Mouse (Mus musculus) telencephalon, adult 2 months (tissue): Measurements from ENCODE around the gene Gins3.
"Not testable (repeated sequence)": the region's sequence is repeated elsewhere in the genome, so short reads cannot be mapped to it uniquely, and the experiment has no call there.

Experiments
- DNase-seq: peaks from one replicate; pipeline ENCODE4 v3.0.0-alpha.2; 2011; ENCODE audit warnings: low read depth, low spot score

Gins3 gene

DNA sequence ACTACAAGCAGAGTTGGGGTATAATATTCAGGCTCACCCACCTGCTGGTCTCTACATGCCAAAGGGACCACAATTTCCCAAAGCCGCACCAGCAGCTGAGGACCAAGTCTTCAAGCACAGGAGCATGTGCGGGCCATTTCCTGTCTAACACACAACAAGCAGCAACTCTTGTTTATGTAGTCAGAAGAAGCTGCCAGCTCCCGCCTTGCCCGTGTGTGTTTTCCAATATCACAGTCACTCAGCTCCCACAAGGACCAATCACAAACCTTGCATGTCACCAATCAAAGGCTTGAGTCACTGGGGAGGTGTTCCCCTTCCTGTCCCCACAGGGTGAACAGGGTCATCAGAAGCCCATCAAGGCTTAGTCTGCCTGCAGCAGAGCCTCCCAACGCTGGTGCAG is 20.1 kb downstream of the Gins3 start:
- DNase-seq, result no peak

DNA sequence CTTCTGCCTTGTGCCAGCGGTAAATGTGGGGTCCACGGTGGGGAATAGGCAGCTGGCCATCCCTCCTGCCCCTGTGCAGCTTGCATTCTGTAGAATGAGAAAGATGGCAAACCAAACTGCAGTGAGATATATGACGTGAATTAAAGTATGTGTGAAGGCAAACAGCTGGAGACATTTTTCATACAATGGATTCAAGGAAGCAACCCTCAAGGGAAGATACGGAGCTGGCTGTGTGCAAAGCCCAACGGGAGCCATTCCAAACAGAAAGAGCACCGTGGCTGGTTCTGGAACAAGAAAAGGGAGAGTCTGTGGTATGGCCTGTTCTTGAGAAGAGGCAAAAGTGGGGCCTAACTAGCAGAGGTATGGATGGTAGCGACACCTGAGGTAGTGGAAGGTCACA is 22.6 kb downstream of the Gins3 start:
- no peak for DNase-seq

DNA sequence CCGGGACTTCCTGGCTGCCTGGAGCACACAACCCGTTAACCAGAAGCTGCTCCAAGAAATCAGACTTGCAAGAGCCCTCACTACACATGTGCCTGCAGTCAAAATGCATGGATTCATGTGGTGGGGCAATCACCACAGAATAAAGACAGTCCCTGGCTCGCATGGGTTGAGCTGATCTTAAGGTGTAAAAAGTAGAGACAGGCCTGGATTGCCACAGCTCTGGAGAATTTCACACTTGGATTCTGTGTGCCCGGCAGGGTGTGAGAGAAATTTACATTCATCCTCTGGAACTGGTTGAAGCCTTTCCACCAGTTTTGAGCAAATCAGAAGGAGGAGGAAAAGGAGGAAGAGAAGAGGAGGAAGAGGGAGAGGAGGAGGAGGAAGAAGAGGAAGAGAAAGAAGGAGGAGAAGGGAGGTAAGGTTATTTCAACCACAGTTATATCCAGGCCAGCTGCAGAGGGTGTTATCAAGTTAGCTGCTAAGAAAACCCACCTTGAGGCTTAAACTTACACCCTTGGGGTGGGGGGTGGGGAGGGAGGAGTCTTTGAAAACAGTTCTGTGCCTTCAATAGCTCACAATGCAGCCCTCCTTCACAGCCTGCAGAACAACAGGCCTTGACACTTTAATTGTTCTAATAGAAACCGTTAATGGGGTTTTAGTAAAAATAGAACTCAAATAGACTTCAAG is 23.2 kb downstream of the Gins3 start:
- DNase-seq, result no peak

DNA sequence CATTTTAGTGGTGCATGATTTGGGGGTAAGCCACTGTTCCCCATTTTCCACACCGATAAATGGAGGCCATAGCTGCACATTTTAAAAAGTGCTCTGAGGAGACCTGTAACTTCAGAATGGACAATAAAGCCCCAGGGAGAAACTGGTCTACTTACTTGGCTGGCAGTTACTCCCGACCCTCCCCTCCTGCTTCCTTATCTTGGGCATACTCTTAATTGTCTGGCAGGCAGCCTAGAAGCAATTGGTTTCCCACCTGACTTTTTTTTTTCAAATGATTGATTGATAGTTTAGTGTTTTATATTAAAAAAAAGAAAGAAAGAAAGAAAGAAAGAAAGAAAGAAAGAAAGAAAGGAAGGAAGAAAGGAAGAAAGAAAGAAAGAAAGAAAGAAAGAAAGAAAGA is 24.3 kb downstream of the Gins3 start:
- no peak for DNase-seq

DNA sequence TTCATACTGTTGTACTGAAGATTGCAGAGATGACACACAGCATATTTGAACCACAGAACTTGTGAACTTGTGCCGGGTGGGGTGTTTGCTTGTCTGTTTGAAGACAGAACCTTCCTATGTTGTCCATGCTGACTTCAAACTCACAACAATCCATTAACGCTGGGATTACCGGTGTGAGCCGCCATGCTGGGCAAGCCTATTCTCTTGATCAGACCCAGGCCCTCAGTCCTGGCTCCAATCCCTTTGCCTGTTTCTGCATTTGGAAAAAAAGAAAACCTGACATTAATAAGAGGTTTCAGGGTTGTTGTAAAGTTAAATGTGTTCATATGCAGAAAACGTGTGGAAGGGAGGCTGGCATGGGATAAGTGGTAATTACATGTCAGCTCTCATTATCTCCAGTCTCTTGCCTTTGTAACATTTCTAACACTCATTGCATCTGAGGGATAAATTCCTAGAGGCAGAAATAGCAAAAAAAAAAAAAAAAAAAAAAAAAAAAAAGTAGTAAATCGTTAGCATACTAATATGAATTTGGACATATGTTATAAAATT is 27.2 kb downstream of the Gins3 start:
- no peak for DNase-seq

DNA sequence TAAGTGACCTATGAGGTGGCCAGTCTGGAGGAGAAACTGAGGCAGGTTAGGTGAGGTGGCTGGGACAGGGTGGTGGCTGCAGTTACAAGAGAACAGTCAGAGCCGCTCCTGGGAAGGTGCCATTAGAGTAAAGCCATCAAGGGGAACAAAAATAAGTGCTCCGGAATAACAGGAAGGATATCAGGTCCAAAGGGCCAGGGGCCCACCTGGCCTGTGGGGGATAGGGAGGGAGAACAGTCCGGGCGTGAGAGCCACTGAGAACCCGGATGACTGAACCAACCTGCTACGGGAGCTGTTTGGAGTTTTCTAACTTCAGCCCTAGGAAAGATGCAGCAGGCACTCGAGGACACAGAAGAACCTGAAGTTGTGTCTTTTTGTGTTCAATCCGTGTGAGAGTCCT is 27.8 kb downstream of the Gins3 start:
- DNase-seq, result no peak

DNA sequence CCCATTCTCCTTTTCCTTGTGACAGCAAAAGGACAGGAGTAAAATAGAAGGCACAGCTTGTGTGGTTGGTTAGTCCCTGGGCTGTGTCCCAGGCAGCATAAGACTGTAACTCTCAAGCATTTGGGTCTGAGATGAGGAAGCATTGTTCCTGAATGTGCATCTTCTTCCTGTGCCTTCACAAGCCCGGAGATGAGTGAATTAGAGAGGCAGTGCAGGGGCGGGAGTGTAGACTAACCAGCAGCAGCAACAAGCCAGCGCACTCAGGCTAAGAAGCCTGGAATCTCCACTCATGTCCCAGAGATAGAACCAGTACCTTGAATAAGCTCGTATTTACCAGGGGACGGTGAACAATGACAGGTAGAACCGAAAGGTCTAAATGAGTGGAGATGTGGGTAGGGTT is 28.3 kb downstream of the Gins3 start:
- no peak for DNase-seq

DNA sequence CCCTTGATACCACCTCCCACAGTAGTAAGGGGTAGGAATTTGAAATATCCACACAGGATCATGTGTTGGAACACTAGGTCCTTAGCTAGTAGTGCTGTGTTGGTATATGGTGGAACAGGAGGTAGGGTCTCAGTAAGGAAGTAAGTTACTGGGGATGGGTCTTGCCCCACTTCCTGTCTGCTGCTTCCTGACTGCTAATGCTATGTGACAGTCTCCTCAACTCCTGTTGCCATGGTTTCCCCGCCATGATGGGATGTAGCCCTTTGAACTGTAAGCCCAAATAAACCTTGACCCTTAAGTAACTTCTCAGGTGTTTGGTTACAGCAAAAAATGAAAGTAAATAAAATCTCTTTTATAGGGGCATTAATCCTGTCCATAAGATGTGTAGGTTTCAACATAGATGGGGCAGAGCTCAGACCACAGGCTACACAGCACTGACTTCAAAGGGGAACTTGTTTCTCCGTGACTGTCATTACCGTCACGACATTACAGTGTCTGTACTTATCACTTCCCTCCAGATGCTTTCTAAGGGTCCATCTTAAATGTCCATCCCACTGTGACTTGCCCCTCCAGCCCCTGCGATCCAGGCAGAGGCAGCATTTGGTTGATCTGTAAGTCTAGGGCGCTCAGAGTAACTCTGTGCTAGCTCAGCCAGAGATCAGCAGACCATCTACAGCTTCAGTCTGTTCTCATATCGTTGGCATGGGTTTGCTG is 29.8 kb downstream of the Gins3 start:
- no peak for DNase-seq

DNA sequence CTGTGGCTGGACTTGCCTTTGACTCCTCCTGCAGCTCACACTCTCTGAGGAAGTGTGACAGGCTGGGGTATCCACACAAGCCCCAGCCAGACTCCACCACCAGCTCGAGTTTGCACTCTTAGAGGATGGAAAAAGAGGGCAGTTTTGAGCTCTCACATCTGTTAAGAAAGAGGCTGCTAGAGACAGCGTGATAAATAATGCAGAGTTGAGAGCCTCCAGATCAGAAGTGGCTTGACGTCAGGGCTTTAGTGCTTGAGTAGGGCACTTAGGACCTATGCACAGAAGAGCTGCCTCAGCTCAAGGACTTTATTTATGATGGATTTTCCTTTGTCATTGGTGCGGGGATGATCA is 30.3 kb downstream of the Gins3 start:
- DNase-seq, result no peak

DNA sequence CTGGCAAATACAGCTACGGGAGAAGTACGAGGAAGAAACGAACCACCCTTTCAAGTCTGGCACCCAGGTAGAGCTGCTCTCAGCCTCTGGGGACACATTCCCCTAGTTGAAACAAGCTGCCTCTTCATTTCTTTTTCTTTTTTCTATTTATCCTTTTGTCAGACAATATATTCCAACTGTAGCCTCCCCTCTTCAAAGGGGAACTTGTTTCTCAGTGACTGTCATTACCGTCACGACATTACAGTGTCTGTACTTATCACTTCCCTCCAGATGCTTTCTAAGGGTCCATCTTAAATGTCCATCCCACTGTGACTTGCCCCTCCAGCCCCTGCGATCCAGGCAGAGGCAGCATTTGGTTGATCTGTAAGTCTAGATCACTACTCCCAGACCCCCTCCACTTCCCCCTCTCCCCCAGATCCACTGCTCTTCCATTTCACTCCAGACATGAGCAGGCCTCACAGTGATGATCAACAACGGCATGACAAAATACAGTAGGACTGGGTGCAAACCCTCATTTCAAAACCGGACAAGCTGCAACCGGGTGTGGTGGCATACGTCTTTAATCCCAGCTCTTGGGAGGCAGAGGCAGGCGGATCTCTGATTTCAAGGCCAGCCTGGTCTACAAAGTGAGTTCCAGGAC is 32.7 kb downstream of the Gins3 start:
- DNase-seq, result not testable (repeated sequence)

DNA sequence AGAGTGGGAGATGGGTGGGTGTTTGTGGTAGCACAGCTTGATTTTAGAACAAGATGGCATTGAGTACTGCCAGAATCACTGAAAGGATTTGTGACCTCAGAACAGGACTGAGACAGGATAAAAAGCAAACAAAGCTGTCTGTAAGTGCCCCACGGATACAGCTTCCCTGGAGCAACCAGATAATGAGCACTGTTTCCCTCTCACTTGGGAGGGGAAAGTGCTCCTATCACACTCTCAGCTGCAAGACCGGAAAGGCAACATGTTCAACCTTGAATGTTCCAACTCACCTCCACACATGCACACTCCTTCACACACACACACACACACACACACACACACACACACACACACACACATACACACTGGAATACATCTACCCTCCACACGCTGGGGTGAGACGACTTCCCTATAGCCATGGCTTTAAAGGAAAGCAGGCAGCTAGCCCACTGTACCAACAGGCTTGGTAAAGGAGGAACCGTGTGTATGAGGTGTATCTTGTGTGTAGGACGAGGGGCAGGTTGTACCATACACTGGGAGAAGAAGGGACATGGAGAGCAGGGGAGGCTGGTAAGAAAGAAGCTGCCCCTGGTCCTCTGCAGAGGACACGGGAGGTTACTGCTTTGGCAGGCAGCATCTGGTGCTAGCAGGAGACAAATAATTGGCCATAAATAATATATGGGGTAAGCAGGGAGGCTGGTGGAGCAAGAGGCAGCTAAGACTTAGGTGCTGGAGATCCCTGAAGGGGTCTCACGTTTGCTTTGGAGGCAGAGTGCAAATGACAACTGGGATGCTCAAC is 35.1 kb downstream of the Gins3 start:
- DNase-seq, result no peak

DNA sequence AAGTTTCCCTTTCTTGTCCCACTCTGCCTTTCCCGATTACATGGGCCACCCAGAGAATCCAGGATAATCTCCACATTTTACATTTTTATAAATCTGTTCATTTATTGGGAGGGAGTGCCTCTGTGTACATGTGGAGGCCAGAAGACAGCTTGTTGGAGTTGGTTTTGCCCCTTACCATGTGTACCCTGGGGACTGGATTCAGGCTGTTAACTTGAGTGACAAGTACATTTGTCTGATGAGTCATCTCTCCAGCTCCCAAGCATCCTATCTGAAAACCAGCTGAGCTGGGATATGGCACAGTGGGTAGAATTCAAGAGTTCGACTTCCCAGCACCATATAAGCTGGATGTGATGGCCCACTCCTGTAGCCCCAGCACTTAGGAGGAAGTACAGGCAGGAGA is 36.7 kb downstream of the Gins3 start:
- no peak for DNase-seq

DNA sequence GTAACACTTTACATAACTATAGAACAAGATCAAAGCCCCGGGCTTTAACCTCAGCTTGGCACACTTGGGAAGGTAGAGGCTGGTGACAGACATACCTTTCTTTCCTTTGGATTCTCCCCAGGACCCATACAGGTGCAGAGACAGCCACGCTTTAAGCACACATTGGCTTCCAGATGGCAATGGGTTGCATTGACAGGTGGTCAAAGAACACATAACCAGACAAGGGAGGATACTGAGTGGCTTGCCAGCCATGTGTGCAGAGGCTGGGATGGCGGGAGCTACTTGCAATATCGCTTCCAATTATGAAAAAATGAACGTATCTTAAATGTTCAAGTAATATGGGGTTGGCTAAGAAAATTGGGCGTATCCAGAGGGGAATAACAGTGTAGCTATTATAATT is 38.6 kb downstream of the Gins3 start:
- no peak for DNase-seq

DNA sequence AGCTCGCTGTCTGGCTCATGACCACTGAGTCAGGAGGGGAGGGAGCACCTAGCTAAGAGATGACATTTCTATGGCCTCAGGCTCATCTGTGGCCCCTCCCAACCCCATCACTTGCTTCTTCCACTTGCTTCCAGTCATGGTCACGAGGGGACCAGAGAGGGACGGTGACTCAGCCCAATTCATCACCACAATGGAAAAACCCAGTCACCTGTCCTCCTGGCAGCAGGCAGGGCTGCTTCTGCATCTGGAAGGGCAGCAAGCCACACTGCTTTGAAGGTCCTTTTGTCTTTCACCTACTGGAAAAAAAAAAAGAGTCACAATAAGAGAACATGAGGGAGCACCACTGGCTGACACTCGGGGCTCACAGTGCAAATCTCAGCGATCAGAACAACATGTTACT is 39.6 kb downstream of the Gins3 start:
- DNase-seq, result no peak

DNA sequence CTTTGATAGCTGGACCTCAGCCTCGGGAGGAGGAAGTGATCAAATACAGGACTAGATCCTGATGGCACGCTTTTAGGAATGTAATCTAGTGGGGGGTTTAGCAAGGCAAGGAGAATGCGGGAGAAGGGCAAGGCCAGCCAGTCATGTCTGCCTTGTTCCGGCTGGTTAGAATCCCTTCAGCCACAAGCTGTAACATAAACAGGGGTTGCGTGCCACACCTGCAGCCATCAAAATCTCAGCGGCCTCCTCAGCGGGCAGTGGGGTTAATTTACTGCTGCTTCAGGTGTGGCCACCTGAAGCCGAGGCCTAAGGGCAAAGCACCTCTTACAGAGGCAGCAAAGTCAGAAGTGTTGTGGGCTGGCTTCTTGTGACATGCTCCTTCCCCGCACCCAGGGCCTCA is 43.4 kb downstream of the Gins3 start, which contains the start of gene Ndrg4:
Gene Ndrg4 (plus strand): TSS at position 350 of the 400 bp plus-strand sequence.
- no peak for DNase-seq

DNA sequence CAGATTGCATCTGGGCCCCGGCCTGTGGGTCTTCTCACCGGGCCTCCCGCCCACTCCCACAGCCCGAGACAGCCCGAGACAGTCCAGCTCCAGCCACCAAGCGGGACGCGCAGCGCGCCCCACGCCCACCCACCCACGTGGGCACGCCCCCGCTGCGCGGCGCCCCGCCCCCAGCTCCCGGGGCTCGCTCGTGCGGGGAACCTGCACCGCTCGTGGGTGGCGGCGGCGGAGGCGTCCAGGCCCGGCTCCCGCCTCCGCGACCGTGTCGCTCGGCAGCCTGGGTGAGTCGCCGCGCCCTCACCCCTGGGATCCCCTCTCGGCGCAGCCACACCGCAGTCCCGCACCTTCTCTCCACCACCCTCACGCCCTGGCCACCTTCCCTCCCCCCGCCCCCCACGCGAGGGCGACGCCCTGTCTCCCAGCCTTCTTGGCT is 44.4 kb downstream of the Gins3 start:
- DNase-seq, result no peak

DNA sequence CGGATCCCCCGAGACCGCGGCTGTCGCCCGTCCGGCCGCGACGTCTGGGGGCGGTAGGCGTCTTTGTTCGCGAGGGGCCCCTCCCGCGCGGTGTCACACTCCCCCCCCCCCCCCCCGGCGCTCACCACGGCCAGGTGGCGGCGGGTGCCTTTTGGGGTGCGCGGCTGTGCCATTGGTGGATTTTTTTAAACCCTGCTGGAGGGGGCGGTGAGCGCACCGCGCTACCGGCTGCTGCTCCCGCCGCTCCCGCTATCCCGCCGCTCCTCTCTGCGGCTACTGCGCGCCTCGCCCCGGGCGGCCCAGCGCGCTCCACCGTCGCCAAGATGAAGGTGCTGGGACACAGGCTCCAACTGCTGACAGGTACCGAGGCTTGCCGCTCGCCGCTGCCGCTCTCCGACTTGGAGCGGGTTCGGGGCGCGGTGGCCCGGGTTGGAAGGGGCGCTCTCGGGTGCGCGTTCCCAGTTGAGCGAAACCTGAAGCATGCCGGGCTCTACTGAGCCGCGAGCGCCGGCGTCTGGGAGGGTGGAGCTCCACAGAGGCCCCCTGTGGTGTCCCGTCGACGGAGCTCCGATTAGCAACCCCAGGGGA is 44.9 kb downstream of the Gins3 start:
- DNase-seq, result no peak

DNA sequence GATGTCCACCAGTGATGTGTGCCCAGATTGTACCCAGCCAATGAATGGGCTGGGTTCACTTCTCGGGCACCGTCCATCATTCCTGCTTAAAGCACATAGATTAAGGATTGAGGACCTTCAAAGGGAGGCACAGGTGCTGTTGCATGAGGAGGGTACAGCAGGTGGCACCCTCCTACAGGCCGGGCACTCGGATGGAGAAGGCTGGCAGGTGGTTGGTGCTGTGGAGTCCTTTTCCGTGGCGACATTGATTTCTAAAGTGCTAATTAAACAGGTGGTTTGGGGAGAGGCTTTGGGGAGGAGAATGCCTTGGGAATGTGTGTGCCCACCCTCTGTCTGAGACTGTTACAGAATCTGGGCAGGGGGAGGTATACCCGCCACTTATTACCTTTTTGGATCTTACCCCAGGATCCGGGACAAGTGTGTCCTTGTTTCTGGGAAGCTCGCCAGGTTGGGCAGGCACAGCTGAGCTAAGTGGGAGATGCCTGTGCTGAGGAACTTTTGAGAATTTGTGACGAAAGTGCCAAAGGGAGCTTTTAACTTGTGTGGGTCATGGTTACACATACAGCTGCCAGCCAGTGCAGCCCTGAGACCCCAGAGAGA is 54.9 kb downstream of the Gins3 start:
- DNase-seq, result peak; percentile 79

DNA sequence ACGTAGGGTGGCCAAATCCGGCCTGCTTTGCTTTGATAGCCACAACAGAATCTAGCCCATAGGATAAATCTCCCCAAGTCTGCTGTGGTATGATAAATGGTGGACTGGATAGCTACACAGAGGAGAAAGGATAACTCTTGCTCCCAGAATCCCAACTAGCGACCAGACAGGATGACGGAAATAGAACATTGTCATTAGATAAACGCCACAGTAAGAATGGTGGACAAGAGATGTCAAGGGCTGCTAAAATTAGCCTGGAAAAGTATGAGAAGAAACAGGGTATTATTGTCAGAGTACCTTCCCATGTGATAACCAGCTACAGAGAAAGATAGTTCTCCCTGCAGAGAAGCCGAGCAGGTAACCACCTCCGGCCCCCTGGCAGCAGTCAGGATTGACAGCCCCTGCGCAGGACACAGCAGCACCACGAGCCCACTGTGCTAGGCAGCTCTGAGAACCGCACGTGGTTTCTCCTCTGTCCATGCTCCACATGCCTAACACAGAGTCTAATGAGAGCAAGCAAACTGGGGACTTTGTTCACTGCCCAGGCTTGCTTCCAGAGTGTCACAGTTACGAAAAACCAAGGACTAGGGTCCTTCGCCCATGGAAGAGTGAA is 57.8 kb downstream of the Gins3 start:
- no peak for DNase-seq

DNA sequence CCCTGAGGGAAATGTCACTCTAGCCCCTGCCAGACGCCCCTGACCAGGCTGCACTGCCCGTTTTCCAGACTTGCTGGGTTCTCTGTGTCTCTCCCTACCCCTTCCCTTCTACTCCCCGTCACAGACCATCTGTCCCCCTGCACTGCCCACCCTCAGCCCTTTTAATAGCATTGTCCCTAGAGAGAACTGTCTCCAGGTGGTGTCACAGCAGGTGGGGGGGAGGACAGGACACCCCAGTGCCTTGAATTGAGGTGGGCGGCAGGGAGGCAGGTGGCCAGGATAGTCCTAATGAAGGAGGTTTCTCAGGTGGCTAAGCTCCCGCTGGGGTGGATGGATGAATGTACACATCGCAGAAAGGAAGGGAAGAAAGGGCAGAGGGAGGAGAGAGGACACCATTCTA is 61.4 kb downstream of the Gins3 start:
- no peak for DNase-seq
